25 mouse cellular contexts compared by ENCODE assay signal in genomic region chr7:27197634-27198033, GRCm38 (mm10). TPM values are rescaled to one million over a fixed set of nuclear protein-coding genes. Genes with fewer than 3 reads are reported as not detected.
DNase-seq lines count a peak whose midpoint lies in the region; ATAC-seq and TF ChIP-seq lines count a peak whose summit lies in the region.
"Had no signal": no experiment of that assay in that cellular context is flagged by ENCODE, and none has a peak within 500 bp of the region (broad histone marks: within the 10 kb centered on the region; RNA-seq: fewer than 3 reads in every experiment).

No protein-coding gene starts in this region.

- peaks cover 16% of the 10 kb centered on the region for H3K4me1 ChIP-seq in intestine, embryonic 16.5 days (ENCODE audit: control insufficient read depth, insufficient read depth, low read length)
- H3K4me1 ChIP-seq in intestine, embryonic 15.5 days (replicated peaks) = peaks cover 13% of the 10 kb centered on the region
- H3K4me1 ChIP-seq in ES-Bruce4 (ENCODE audit: control insufficient read depth, insufficient read depth, low read length) = peaks cover 4% of the 10 kb centered on the region
- H3K4me1 ChIP-seq in embryonic facial prominence, embryonic 10.5 days = peaks cover 23% of the 10 kb centered on the region

- no peak overlapping the region for H3K4me3 ChIP-seq in intestine, embryonic 16.5 days (ENCODE audit: low read length)
- H3K4me3 ChIP-seq in intestine, embryonic 15.5 days (replicated peaks) = no peak overlapping the region
- peak overlapping the region; percentile 53 for H3K4me3 ChIP-seq in ES-Bruce4 (ENCODE audit: low read depth, low read length)
- H3K4me3 ChIP-seq in embryonic facial prominence, embryonic 10.5 days = peak overlapping the region; percentile 90; the same call in 1 of the 2 replicates
- H3K4me3 ChIP-seq: forebrain, embryonic 12.5 days; hindbrain, embryonic 13.5 days; liver, embryonic 12.5 days; midbrain, embryonic 15.5 days had no signal

- no peak for TF ChIP-seq CTCF in ES-Bruce4 (IDR thresholded peaks at IDR 0.05; ENCODE audit: low read depth, low read length)

- no peak for ATAC-seq in intestine, embryonic 16.5 days
- no peak for ATAC-seq in intestine, embryonic 15.5 days
- ATAC-seq: intestine, postnatal 0 days; liver, embryonic 12.5 days; midbrain, embryonic 15.5 days had no signal

- 0 out of 2 replicates have a peak overlapping the region, but pooled peaks have one; percentile 16 for H3K9ac ChIP-seq in intestine, embryonic 16.5 days (ENCODE audit: low read depth, low read length)
- no peak overlapping the region for H3K9ac ChIP-seq in intestine, embryonic 15.5 days
- peak overlapping the region; percentile 66 for H3K9ac ChIP-seq in ES-Bruce4 (ENCODE audit: low read depth, poor library complexity, severe bottlenecking)
- H3K9ac ChIP-seq: forebrain, embryonic 12.5 days; hindbrain, embryonic 13.5 days; liver, embryonic 12.5 days; midbrain, embryonic 15.5 days had no signal

- TF ChIP-seq EP300 in ES-Bruce4 (IDR thresholded peaks at IDR 0.05; ENCODE audit: insufficient read depth, low read depth, low read length) = no peak

- H3K27me3 ChIP-seq in intestine, embryonic 16.5 days (replicated peaks; ENCODE audit: control insufficient read depth, insufficient read depth, low read length) = no peaks in the 10 kb centered on the region
- no peaks in the 10 kb centered on the region for H3K27me3 ChIP-seq in intestine, embryonic 15.5 days (replicated peaks)
- no peaks in the 10 kb centered on the region for H3K27me3 ChIP-seq in ES-Bruce4 (ENCODE audit: control insufficient read depth, insufficient read depth, low read length, poor library complexity, severe bottlenecking)
- no peaks in the 10 kb centered on the region for H3K27me3 ChIP-seq in embryonic facial prominence, embryonic 10.5 days (replicated peaks; ENCODE audit: low read depth, poor library complexity, severe bottlenecking)
- H3K27me3 ChIP-seq: forebrain, embryonic 12.5 days; hindbrain, embryonic 13.5 days; liver, embryonic 12.5 days; midbrain, embryonic 15.5 days had no signal

- H3K9me3 ChIP-seq in intestine, embryonic 16.5 days (ENCODE audit: control insufficient read depth, low read length) = no peaks in the 10 kb centered on the region
- no peaks in the 10 kb centered on the region for H3K9me3 ChIP-seq in intestine, embryonic 15.5 days
- no peaks in the 10 kb centered on the region for H3K9me3 ChIP-seq in ES-Bruce4 (replicated peaks; ENCODE audit: control insufficient read depth, insufficient read depth, low read length, poor library complexity, severe bottlenecking)
- no peaks in the 10 kb centered on the region for H3K9me3 ChIP-seq in embryonic facial prominence, embryonic 10.5 days
- H3K9me3 ChIP-seq: forebrain, embryonic 12.5 days; hindbrain, embryonic 13.5 days; liver, embryonic 12.5 days; midbrain, embryonic 15.5 days had no signal

- WGBS in intestine, embryonic 16.5 days = 91% methylated on average over 8 of the region's 8 CpGs
- WGBS in intestine, embryonic 15.5 days = 89% methylated on average over 8 of the region's 8 CpGs
- WGBS in embryonic facial prominence, embryonic 10.5 days = 94% methylated on average over 8 of the region's 8 CpGs

- no peak overlapping the region for H3K4me2 ChIP-seq in intestine, embryonic 16.5 days (ENCODE audit: low read depth, low read length)
- no peak overlapping the region for H3K4me2 ChIP-seq in intestine, embryonic 15.5 days (replicated peaks)
- H3K4me2 ChIP-seq: midbrain, embryonic 15.5 days had no signal

- peak; percentile 71 for DNase-seq in adrenal gland, adult 2 months
- DNase-seq in adrenal gland, postnatal 25 days = no peak
- DNase-seq in embryonic facial prominence, embryonic 10.5 days (ENCODE audit: low spot score) = no peak
- DNase-seq in adipocyte (ENCODE audit: low spot score) = no peak
- DNase-seq in cerebellum, postnatal 25 days = no peak
- DNase-seq: cerebellum, adult 18-20 months; gastrocnemius, postnatal 25 days; left cerebral cortex, postnatal 4 days; right cerebral cortex, adult 18-20 months; thymus, postnatal 25 days had no signal

- H3K36me3 ChIP-seq in intestine, embryonic 16.5 days (ENCODE audit: control insufficient read depth, insufficient read depth, low read length) = peaks cover 7% of the 10 kb centered on the region; the same call in 1 of the 2 replicates
- H3K36me3 ChIP-seq in intestine, embryonic 15.5 days = peaks cover 9% of the 10 kb centered on the region
- peaks cover 20% of the 10 kb centered on the region for H3K36me3 ChIP-seq in ES-Bruce4 (ENCODE audit: control insufficient read depth, insufficient read depth, low read length, poor library complexity, severe bottlenecking)
- H3K36me3 ChIP-seq in embryonic facial prominence, embryonic 10.5 days (replicated peaks) = peaks cover 66% of the 10 kb centered on the region

- no peak for TF ChIP-seq POLR2A in ES-Bruce4 (IDR thresholded peaks at IDR 0.05; ENCODE audit: insufficient read depth, low read length)

- H3K27ac ChIP-seq in intestine, embryonic 16.5 days (ENCODE audit: low read length) = peak overlapping the region; percentile 19; the same call in 1 of the 2 replicates
- no peak overlapping the region for H3K27ac ChIP-seq in intestine, embryonic 15.5 days
- H3K27ac ChIP-seq in ES-Bruce4 (ENCODE audit: insufficient read depth, low read length) = peak overlapping the region; percentile 48
- no peak overlapping the region for H3K27ac ChIP-seq in embryonic facial prominence, embryonic 10.5 days (replicated peaks)
- H3K27ac ChIP-seq: forebrain, embryonic 12.5 days; hindbrain, embryonic 13.5 days; kidney, postnatal 0 days; midbrain, embryonic 15.5 days had no signal

RNA-seq across cellular contexts. Expression of gene Snrpa, which starts 1.6 kb away (rescaled TPM):
- 10 to 100 TPM; 72.5 to 93.0 TPM for total RNA-seq in adrenal gland, adult 2 months (2021)
- polyA plus RNA-seq in adrenal gland, adult 2 months (2012; rRNA removed) = 223 and 231 TPM in 2 replicates
- total RNA-seq in adrenal gland, postnatal 25 days (2021) = 108 and 114 TPM in 2 replicates
- 227 and 251 TPM in 2 replicates for polyA plus RNA-seq in intestine, embryonic 16.5 days (2015; fragmentation: Nextera tagmentation; extraction: Ambion mirVana)
- polyA plus RNA-seq in intestine, embryonic 15.5 days (2015; fragmentation: Nextera tagmentation; extraction: Ambion mirVana) = 223 and 249 TPM in 2 replicates
- 228 and 239 TPM in 2 replicates for polyA plus RNA-seq in ES-Bruce4 (2011; ENCODE audit: insufficient read depth, insufficient read length, low read depth, missing spikeins)
- polyA plus RNA-seq in embryonic facial prominence, embryonic 10.5 days (2016; fragmentation: Nextera tagmentation; extraction: Ambion mirVana) = 415 and 427 TPM in 2 replicates

RNA-seq across cellular contexts. Expression of gene BC024978, which starts 2.1 kb away (rescaled TPM):
- total RNA-seq in adrenal gland, adult 2 months (2021) = 10 to 100 TPM; 21.6 to 24.9 TPM
- 24.9 and 25.2 TPM in 2 replicates for polyA plus RNA-seq in adrenal gland, adult 2 months (2012; rRNA removed)
- total RNA-seq in adrenal gland, postnatal 25 days (2021) = 23.6 and 28.0 TPM in 2 replicates
- polyA plus RNA-seq in intestine, embryonic 16.5 days (2015; fragmentation: Nextera tagmentation; extraction: Ambion mirVana) = 2.8 and 2.9 TPM in 2 replicates
- 3.0 and 3.2 TPM in 2 replicates for polyA plus RNA-seq in intestine, embryonic 15.5 days (2015; fragmentation: Nextera tagmentation; extraction: Ambion mirVana)
- polyA plus RNA-seq in ES-Bruce4 (2011; ENCODE audit: insufficient read depth, insufficient read length, low read depth, missing spikeins) = 10.9 and 12.6 TPM in 2 replicates
- polyA plus RNA-seq in embryonic facial prominence, embryonic 10.5 days (2016; fragmentation: Nextera tagmentation; extraction: Ambion mirVana) = 4.3 and 4.7 TPM in 2 replicates

RNA-seq across cellular contexts. Expression of gene Mia, which starts 16.7 kb away (rescaled TPM):
- total RNA-seq in adrenal gland, adult 2 months (2021) = not detected
- polyA plus RNA-seq in adrenal gland, adult 2 months (2012; rRNA removed) = 0.44 TPM in 1 of 2 replicates, not detected in the other
- not detected in 2 replicates for total RNA-seq in adrenal gland, postnatal 25 days (2021)
- 3.8 and 5.1 TPM in 2 replicates for polyA plus RNA-seq in intestine, embryonic 16.5 days (2015; fragmentation: Nextera tagmentation; extraction: Ambion mirVana)
- 6.4 and 9.4 TPM in 2 replicates for polyA plus RNA-seq in intestine, embryonic 15.5 days (2015; fragmentation: Nextera tagmentation; extraction: Ambion mirVana)
- 1.0 and 3.1 TPM in 2 replicates for polyA plus RNA-seq in ES-Bruce4 (2011; ENCODE audit: insufficient read depth, insufficient read length, low read depth, missing spikeins)
- polyA plus RNA-seq in embryonic facial prominence, embryonic 10.5 days (2016; fragmentation: Nextera tagmentation; extraction: Ambion mirVana) = 0.62 and 1.5 TPM in 2 replicates
- total RNA-seq: gastrocnemius, postnatal 25 days; megakaryocyte, adult 5-6 weeks had no signal
- polyA plus RNA-seq: intestine, postnatal 0 days had no signal

RNA-seq across cellular contexts. Expression of gene Gm21983, which starts 16.7 kb away (rescaled TPM):
- not detected for total RNA-seq in adrenal gland, adult 2 months (2021)
- polyA plus RNA-seq in adrenal gland, adult 2 months (2012; rRNA removed) = 0.10 TPM in 1 of 2 replicates, not detected in the other
- total RNA-seq in adrenal gland, postnatal 25 days (2021) = 0.62 TPM in 1 of 2 replicates, not detected in the other
- not detected in 2 replicates for polyA plus RNA-seq in intestine, embryonic 16.5 days (2015; fragmentation: Nextera tagmentation; extraction: Ambion mirVana)
- polyA plus RNA-seq in intestine, embryonic 15.5 days (2015; fragmentation: Nextera tagmentation; extraction: Ambion mirVana) = not detected in 2 replicates
- not detected in 2 replicates for polyA plus RNA-seq in ES-Bruce4 (2011; ENCODE audit: insufficient read depth, insufficient read length, low read depth, missing spikeins)
- polyA plus RNA-seq in embryonic facial prominence, embryonic 10.5 days (2016; fragmentation: Nextera tagmentation; extraction: Ambion mirVana) = 1.3 TPM in 1 of 2 replicates, not detected in the other
- total RNA-seq: gastrocnemius, postnatal 25 days; layer of hippocampus, adult 18-20 months; left cerebral cortex, adult 18-20 months; left cerebral cortex, postnatal 4 days; megakaryocyte, adult 5-6 weeks had no signal
- polyA plus RNA-seq: embryonic facial prominence, embryonic 14.5 days; forebrain, embryonic 12.5 days; heart, embryonic 16.5 days; intestine, postnatal 0 days; liver, embryonic 12.5 days; stomach, embryonic 16.5 days had no signal

RNA-seq across cellular contexts. Expression of gene Rab4b, which starts 18.9 kb away (rescaled TPM):
- 10 to 100 TPM; 53.2 to 60.9 TPM for total RNA-seq in adrenal gland, adult 2 months (2021)
- polyA plus RNA-seq in adrenal gland, adult 2 months (2012; rRNA removed) = 86.9 and 97.4 TPM in 2 replicates
- 65.7 and 78.2 TPM in 2 replicates for total RNA-seq in adrenal gland, postnatal 25 days (2021)
- polyA plus RNA-seq in intestine, embryonic 16.5 days (2015; fragmentation: Nextera tagmentation; extraction: Ambion mirVana) = 69.9 and 70.1 TPM in 2 replicates
- polyA plus RNA-seq in intestine, embryonic 15.5 days (2015; fragmentation: Nextera tagmentation; extraction: Ambion mirVana) = 65.4 and 66.3 TPM in 2 replicates
- 35.8 and 39.3 TPM in 2 replicates for polyA plus RNA-seq in ES-Bruce4 (2011; ENCODE audit: insufficient read depth, insufficient read length, low read depth, missing spikeins)
- 60.0 and 63.1 TPM in 2 replicates for polyA plus RNA-seq in embryonic facial prominence, embryonic 10.5 days (2016; fragmentation: Nextera tagmentation; extraction: Ambion mirVana)

Comparison
In these comparisons a context has a peak if more than half of its experiments do, and no peak if none do; other contexts are left out.
1. H3K27ac ChIP-seq: peak in intestine, embryonic 16.5 days (single experiment) and ES-Bruce4 (single experiment); none in intestine, embryonic 15.5 days (single experiment) and embryonic facial prominence, embryonic 10.5 days (single experiment).
2. H3K4me3 ChIP-seq: peak in ES-Bruce4 (single experiment) and embryonic facial prominence, embryonic 10.5 days (single experiment); none in intestine, embryonic 16.5 days (single experiment) and intestine, embryonic 15.5 days (single experiment).